Mouse (Mus musculus) olfactory bulb, adult 2 months (tissue): ENCODE data around the gene Dusp12.

Experiments used
- CTCF ChIP-seq: fragments of 200-500 bp; IDR thresholded peaks from 2 replicates; pipeline ENCODE4 v1.5.1; 2012; ENCODE audit warnings: low read depth, mild to moderate bottlenecking, low read length, moderate library complexity; ENCODE audit not compliant: insufficient read depth
- POLR2A ChIP-seq: fragments of 200-500 bp; IDR thresholded peaks from 2 replicates; pipeline ENCODE4 v1.6.1; 2012; ENCODE audit warnings: mild to moderate bottlenecking, low read depth, low read length, moderate library complexity; ENCODE audit not compliant: insufficient read depth

GRCm38 (mm10) chr1:170876906-170877305 lies 8.4 kb downstream of the Dusp12 start:
- no peak for TF ChIP-seq CTCF
- no peak for TF ChIP-seq POLR2A
